Mouse (Mus musculus) thymus, postnatal 0 days (tissue): Measurements from ENCODE around the gene Necab2. TPM values are rescaled to one million over a fixed set of nuclear protein-coding genes. Genes with fewer than 3 reads are reported as not detected.

ENCODE experiments used
- DNase-seq: peaks from one replicate; pipeline ENCODE4 v3.0.0-alpha.2; 2015; ENCODE audit warnings: low spot score
- polyA plus RNA-seq: library from polyadenylated mRNA; unstranded; fragments of >200 nt; fragmentation: Nextera tagmentation; extraction: Ambion mirVana; gene quantifications from 2 replicates; pipeline ENCODE4 v1.2.1, GENCODE M21; 2015

Necab2 gene
- polyA plus RNA-seq, 1 experiment from 2014 or later, result 0.12 TPM

DNA sequence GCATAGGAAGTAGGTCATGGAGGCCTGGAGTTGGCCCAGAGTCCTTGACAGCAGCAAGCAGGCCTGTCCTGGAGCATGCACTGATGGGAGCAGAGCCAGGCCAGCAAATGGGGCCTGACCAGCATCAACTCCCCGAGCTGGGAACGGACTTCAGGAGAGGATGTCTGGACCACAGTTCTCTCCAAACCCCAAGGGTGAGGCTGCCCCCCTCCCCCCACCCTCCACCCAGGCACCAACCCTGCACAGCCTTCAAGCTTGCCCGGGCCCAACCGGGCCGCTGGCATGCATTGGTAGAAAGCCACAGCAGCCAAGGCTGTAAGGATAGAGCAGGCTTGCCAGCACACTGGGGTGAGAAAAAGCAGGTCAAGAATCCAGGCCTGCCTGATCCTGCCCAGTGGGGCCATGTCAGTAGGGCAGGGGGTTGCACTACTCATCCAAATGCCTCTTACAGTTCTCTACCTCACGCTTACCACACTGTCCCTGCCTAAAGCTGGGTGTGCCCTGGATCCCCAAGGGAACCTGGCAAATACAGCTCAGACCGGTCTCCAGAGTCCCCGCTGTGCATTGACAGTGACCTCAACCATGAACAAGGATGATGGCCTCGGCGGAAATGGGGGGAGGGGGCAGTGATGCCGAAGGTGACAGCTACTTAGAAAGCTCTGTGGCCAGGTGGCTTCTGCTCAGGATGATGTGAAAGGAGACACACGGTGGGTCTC, 18.7 kb upstream of the Necab2 start:
- DNase-seq, result peak; percentile 47

GRCm38 (mm10) chr8:119428350-119428740, 18.2 kb upstream of the Necab2 start:
- no peak for DNase-seq

- DNase-seq, result no peak
These were observed 17.7 kb upstream of the Necab2 start for GRCm38 (mm10) chr8:119428766-119429327.

DNA sequence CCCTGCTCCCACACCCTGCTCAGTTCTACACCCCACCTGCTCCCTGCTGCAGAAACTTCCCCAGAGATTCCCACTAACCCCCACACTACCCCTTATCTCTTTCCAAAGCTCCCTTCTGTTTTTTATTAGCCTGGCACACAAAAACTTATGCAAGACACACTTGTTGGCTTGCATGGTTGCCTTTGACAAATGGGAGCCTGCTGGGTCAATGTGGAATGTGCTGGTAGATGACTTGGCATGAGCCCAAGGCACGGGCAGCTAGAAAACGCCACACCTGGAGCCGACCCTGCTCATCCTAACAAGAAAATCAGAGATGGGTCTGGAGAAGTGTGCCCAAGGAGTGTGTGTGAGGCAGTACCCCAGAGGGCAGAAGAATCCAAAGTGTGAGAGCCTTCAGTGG, 17.0 kb upstream of the Necab2 start:
- no peak for DNase-seq

GRCm38 (mm10) chr8:119430250-119430649, 16.3 kb upstream of the Necab2 start:
- DNase-seq, result no peak

- DNase-seq, result no peak
These were observed 15.8 kb upstream of the Necab2 start for GRCm38 (mm10) chr8:119430690-119431089.

- DNase-seq, result no peak
These were observed 14.1 kb upstream of the Necab2 start for GRCm38 (mm10) chr8:119432372-119432771.

DNA sequence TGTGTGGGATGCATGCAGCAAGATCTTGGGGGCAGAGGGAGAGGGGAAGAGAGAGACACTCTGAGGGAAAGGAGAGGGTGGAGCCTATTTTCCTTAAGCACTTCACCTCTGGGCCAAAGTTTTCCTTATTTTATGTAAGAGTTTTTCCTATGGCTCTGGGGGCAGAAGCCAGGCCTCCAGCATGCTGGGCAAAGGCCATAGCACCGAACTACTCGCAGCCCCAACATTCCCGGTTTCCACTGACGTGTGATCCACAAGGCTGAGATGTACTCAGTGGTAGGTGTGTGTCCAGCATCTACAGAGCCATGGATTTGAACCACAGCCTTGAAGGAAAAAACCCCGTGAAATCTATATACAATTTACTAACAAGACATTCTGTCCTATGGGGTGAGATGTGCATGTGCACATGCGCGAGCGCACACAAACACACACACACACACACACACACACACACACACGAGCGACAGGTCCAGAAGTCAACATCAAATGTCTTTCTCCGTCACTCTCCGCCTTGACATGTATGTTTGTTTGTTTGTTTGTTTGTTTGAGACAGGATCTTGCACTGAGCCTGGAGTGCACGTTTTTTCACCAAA, 12.8 kb upstream of the Necab2 start, which contains the start of gene Osgin1:
Osgin1 (plus strand) TSS at position 543 of the 593 bp plus-strand sequence.
- no peak for DNase-seq

- no peak for DNase-seq
These were observed 11.9 kb upstream of the Necab2 start for GRCm38 (mm10) chr8:119434569-119434968.

DNA sequence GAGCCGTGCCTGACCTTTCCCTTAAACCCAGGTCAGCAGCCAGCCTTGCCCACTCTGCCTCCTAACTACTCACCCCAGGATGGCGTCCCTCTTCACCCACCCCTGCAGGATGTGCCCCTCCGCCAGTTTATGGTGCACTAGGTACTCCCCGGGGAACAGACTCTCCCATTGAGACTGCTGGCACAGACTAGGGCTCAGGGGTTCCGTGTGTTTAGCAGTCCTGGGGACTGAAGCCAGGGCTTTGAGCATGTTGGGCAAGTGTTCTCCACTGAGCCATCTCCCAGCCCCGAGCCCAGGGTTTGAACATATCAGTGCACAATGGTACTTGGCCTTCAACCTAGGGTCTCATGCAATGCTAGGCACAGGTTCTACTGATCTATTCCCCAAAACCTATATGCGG, 11.0 kb upstream of the Necab2 start:
- DNase-seq, result no peak

DNA sequence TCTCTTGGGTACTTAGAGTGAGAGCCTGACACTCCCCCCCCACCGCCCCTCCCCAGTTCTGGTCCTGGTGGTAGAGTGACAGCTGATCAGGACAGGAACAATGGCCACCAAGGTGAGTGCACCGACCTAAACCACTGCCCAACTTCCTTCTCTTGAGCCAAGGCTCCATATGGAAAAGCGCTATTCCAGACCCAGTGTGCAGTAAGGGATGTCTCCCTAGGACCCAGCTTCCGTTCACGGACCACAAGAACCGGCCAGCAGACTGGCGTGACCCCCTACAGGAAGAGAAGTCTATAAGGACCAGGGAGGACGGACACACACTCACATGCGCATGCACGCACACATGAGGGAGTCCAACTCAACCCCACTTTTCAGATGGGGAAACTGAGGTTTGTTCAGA, 10.2 kb upstream of the Necab2 start:
- DNase-seq, result no peak

DNA sequence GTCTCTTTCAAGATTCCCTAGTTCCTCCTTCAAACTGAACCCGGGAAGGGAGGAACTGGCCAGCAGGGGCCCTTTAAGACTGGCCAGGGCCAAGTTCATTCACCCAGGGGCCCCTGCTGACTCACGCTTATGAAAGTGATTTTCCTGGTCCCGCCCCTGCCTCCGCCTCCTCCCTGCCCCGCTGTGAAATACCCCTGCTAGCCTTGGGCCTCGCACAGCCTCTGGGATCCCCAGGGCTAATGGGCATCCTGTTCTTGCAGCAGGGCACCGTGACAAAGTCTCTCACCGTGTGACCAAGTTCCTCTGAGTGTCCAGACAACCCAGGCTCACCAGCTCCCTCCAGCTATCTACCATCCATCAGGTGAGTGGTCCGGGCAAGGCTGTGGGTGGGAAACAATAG, 9.6 kb upstream of the Necab2 start:
- DNase-seq, result no peak

DNA sequence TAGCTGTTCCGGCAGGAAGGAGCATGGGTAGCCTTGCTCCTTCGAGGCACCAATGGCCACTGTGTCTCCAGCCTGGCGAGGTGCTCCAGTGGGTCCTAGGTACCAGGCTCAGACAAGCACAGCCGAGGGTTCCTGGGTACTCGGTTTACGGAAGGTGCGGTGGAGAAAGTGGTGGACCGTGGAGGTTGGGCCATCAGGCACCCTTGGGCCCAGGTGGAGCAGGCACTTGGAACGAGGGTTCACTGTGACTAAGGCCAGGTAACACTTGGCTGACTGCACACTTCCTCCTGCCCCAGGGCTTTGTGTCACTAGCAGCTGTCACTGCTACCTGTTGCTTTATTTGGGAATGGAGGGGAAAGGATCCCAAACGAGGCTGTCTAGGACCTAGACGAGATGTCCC, 9.0 kb upstream of the Necab2 start:
- no peak for DNase-seq

DNA sequence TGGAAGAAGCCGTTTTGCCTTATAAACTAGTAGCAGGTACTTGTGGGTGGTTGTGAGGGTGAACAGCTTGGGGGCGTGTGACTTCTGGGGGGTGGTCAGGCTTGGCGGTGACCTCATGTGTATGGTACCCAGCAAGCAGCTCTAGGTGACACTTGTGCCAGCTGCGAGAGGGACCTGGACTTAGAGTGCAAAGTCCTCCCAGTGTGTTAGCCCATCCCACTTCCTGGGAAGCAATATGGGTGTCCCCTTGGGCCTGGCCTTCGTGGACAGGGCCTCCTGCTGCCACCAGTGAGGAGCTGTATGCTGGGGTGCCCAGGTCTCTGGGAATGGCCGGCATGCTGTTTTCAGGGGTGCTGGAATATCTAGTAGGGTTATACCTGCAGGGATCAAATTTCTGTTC, 7.6 kb upstream of the Necab2 start:
- no peak for DNase-seq

DNA sequence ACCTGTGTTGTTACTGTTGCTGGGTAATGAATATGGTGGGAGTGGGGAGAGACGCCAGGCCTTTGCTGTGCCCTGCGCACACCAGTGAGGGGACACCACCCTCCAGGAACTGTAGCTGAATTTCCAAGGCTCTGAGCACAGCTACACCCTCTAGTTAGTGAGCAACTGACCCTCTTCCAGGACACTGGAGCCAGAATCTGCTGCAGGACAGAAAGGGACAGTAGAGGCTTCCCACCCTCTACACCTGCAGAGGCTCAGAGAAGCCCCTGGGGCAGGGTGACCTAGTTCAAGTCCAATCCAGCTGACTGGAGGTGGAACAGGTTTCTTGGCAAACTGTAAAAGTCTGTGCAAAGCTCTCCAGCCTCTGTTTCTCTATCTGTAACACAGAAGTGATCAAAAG, 7.1 kb upstream of the Necab2 start:
- DNase-seq, result no peak

GRCm38 (mm10) chr8:119439893-119440249, 6.6 kb upstream of the Necab2 start:
- no peak for DNase-seq

DNA sequence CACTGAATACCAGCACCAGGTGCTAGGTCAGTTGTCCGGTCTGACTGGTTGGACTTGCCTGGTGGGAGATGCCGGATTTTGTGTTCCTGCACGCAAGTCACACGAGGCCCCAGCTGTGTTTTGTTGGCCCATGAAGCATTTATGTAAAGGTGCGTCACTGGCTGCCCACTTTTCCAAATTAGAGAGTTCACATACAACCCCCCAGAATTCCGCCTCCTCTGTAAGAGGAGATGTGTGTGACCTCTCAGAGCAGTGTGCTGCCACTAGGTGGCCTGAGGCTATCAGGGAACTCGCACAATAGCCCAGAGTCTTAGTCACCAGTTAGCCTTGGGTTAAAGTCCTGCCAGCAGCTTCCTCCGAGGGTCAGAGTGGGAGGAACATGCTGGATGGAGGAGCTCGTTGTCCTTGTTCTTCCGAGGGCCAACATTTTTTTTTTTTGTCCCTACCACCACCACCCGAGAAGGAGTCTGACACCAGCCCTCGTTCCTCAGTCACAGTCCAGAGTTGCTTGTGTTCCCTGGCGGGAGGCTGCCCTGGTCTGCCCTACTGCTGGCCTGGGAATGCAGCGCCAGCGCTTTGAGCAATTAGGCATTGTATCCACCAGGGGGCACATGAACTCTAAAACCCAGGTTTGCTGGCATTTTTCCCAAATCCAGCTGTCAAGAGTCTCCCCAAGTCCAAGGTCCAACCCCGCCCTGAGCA, 6.1 kb upstream of the Necab2 start:
- peak; percentile 50 for DNase-seq

DNA sequence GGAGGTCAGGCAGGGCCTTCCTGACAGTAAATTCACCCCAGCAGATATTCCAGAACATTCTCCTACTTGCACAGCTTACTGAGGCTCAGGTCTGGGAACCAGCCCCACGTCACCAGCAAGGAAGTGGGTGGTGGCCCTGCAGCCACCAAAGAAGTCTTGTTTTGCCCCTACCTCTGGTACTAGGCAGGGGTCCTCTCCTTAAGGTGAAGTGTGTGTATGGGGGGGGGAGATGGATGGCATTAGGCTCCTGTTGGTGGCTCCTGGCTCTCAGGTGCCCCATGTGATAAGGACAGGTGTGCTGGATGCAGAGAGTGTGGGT, 5.6 kb upstream of the Necab2 start:
- no peak for DNase-seq

- DNase-seq, result no peak
These were observed 4.5 kb upstream of the Necab2 start for GRCm38 (mm10) chr8:119442013-119442412.

GRCm38 (mm10) chr8:119442970-119443369, 3.5 kb upstream of the Necab2 start:
- DNase-seq, result no peak

DNA sequence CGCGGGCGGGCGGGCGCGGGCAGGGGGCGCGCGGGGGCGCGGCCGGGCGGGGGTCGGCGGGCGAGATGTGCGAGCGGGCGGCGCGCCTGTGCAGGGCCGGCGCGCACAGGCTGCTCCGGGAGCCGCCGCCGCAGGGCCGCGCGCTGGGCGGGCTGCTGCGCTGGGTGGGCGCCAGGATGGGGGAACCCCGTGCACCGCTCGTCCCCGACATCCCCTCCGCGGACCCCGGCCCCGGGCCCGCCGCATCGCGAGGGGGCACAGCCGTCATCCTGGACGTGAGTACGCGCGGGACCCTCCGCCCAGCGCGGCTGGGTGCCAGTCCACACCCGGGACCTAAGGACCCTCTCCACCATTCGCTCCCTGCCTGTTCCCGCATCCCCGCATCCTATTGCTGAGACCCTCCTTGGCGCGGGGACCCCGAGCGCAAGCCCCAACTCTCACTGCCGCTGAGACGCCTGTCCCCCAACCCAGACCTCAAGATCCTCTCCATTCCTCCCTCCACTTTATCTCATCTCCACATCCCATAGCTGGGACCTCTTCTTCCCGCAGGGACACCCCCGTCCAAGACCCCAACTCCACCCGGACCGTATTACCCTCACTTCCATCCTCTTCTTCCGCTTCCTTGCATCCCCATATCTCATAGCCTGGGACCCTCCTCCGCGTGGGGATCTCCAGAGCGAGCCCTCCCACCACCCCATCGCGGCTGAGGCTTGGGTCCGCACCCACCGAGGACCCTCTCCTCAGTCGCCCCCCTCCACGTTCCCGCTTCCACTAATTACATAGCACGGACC, 666 bp downstream of the Necab2 start:
- no peak for DNase-seq

- DNase-seq, result no peak
These were observed 1.3 kb downstream of the Necab2 start for GRCm38 (mm10) chr8:119447781-119448170.
